Mouse (Mus musculus): Measurements from ENCODE around the gene Klf12.

- TF ChIP-seq POLR2A (IDR thresholded peaks at IDR 0.05; ENCODE audit: insufficient read depth, low read length) (no peak), CTCF (IDR thresholded peaks at IDR 0.05; ENCODE audit: low read depth, low read length) (no peak), EP300 (IDR thresholded peaks at IDR 0.05; ENCODE audit: insufficient read depth, low read depth, low read length) (no peak)
These were observed 434.1 kb downstream of the Klf12 start for GRCm38 (mm10) chr14:99850350-99850749.

Measured in ES-Bruce4 (cell line).